Mouse (Mus musculus) stomach, embryonic 15.5 days (tissue): ENCODE measurements around the gene Pycr1. TPM values are rescaled to one million over a fixed set of nuclear protein-coding genes. Genes with fewer than 3 reads are reported as not detected.
"Not testable (repeated sequence)": the region's sequence is repeated elsewhere in the genome, so short reads cannot be mapped to it uniquely, and the experiment has no call there.

ENCODE experiments used
- ATAC-seq: fragments of 200-750 bp; cut with Nextera tagmentation; 2 replicates; pipeline ENCODE4 v1.8.0; 2017; ENCODE audit warnings: low read depth, moderate number of reproducible peaks, moderate TSS enrichment; ENCODE audit not compliant: insufficient read depth, low FRiP score
- H3K27ac ChIP-seq: fragments of 300-500 bp; sonication (generic); 2 replicates; pipeline ENCODE4 v1.5.1; 2015; ENCODE audit warnings: mild to moderate bottlenecking, inconsistent platforms
- H3K27me3 ChIP-seq: fragments of 300-500 bp; sonication (generic); replicated peaks from 2 replicates; pipeline ENCODE4 v1.6.1; 2015; ENCODE audit warnings: inconsistent platforms
- H3K36me3 ChIP-seq: fragments of 300-500 bp; sonication (generic); 2 replicates; pipeline ENCODE4 v1.6.1; 2015; ENCODE audit warnings: inconsistent platforms
- H3K4me1 ChIP-seq: fragments of 300-500 bp; sonication (generic); 2 replicates; pipeline ENCODE4 v1.6.1; 2015; ENCODE audit warnings: inconsistent platforms
- H3K4me2 ChIP-seq: fragments of 300-500 bp; sonication (generic); 2 replicates; pipeline ENCODE4 v1.6.1; 2015; ENCODE audit warnings: mild to moderate bottlenecking, inconsistent platforms
- H3K4me3 ChIP-seq: fragments of 300-500 bp; sonication (generic); replicated peaks from 2 replicates; pipeline ENCODE4 v1.5.1; 2015; ENCODE audit warnings: inconsistent platforms
- H3K9ac ChIP-seq: fragments of 300-500 bp; sonication (generic); 2 replicates; pipeline ENCODE4 v1.6.1; 2015; ENCODE audit warnings: inconsistent platforms
- H3K9me3 ChIP-seq: fragments of 300-500 bp; sonication (generic); 2 replicates; pipeline ENCODE4 v1.6.1; 2016; ENCODE audit warnings: inconsistent platforms
- WGBS: fragments of 180-500 bp; shearing (Covaris S2); methylation state at CpG from one replicate; pipeline ENCODE4 v1.1.7; 2015; 5-methylcytosine and 5-hydroxymethylcytosine counted together
- polyA plus RNA-seq: library from polyadenylated mRNA; unstranded; fragments of >200 nt; fragmentation: Nextera tagmentation; extraction: Ambion mirVana; gene quantifications from 2 replicates; pipeline ENCODE4 v1.2.1, GENCODE M21; 2015

Gene Pycr1
- polyA plus RNA-seq = 32.5 and 32.7 TPM in 2 replicates

DNA sequence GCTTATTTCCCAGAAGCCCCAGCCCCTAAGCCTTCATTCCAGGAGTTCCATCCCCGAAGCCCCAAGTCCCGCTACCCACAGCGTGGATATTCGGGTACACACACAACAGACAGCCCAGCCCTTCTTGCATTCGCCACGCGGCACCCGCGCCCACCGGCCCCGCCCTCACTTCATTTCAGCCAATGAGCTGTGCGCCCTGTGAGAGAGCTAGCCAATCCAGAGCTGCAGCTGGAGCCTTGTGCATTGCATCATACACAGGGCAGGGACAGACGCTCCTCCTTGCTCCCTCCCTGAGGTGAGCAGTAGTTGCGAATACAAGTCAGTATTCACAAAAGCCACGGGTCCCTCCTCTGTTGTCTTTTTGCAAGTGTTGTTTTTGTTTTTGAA, at the start of gene Pycr1:
Gene Pycr1, minus strand, starts transcription at position 169 of the 387 bp plus-strand sequence.
- Histone ChIP-seq H3K9me3 (no peaks in the 10 kb centered on the region), H3K4me1 (peaks cover 14% of the 10 kb centered on the region; the same call in 1 of the 2 replicates), H3K27me3 (no peaks in the 10 kb centered on the region), H3K4me3 (peak within 1 kb of the TSS; percentile 53), H3K4me2 (peak within 1 kb of the TSS; percentile 88), H3K27ac (peak within 1 kb of the TSS; percentile 27; the same call in 1 of the 2 replicates), H3K9ac (peak within 1 kb of the TSS; percentile 35; the same call in 1 of the 2 replicates), H3K36me3 (no peaks in the 10 kb centered on the region)
- WGBS = 2% methylated on average over 15 of the region's 15 CpGs
- ATAC-seq = peak; percentile 99

DNA sequence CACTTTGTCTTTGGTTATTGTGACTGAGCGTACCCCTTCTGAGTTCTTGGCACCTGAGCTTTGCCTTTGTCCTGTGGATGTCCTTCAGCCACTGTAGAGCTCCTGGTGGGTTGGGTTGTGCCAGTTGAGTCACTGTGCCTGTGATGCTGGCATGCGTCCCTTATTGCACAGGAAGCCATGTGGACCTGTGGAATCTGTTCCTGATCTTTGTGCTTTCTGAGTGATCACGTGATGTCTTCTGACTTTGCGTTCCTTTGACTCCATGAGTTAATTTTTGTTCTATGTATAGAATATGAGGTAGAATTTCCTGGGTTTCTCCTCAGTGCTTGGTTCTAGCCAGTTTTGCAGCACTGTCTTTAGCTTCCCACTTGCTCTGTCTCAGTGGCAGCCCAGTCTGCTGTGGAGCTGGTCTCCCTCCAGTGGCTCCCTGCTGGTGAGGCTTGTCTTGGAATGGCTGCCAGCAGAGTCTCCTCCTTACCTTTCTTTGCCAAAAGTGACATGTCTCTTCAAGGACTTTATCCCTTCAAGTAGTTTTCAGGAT, 49.0 kb upstream of the Pycr1 start:
- Histone ChIP-seq H3K27ac (no peak overlapping the region), H3K4me2 (no peak overlapping the region), H3K4me1 (peaks cover 7% of the 10 kb centered on the region), H3K9me3 (no peaks in the 10 kb centered on the region), H3K4me3 (no peak overlapping the region), H3K36me3 (peaks cover 22% of the 10 kb centered on the region; the same call in 1 of the 2 replicates), H3K27me3 (no peaks in the 10 kb centered on the region), H3K9ac (no peak overlapping the region)
- no peak for ATAC-seq
- 92% methylated on average over 4 of the region's 4 CpGs for WGBS

DNA sequence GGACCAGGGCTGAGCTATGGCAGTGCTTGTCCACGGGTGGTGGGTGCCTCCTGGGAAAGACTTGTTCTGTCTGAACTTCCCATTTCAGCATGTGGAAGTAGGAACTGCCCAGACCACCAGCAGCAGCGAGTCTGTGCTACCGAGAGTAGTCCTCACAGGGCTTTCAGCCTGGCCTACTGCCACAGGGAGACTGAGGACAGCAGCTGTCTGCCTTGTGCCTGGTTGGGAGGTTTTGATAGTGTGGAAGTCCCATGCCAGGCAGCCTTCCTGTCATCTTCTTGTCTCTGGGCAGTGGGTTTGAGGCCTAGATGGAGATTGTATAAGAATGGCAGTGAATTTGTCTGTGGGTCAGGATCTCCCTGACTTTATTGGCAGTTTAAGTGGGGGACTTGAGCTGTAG, 45.8 kb upstream of the Pycr1 start:
- H3K4me3 ChIP-seq = no peak overlapping the region
- H3K9ac ChIP-seq = no peak overlapping the region
- H3K4me1 ChIP-seq = peaks cover 12% of the 10 kb centered on the region; the same call in 1 of the 2 replicates
- 83% methylated on average over 3 of the region's 3 CpGs for WGBS
- H3K9me3 ChIP-seq = no peaks in the 10 kb centered on the region
- ATAC-seq = no peak
- H3K27me3 ChIP-seq = no peaks in the 10 kb centered on the region
- no peak overlapping the region for H3K27ac ChIP-seq
- H3K4me2 ChIP-seq = no peak overlapping the region
- H3K36me3 ChIP-seq = peaks cover 26% of the 10 kb centered on the region; the same call in 1 of the 2 replicates

DNA sequence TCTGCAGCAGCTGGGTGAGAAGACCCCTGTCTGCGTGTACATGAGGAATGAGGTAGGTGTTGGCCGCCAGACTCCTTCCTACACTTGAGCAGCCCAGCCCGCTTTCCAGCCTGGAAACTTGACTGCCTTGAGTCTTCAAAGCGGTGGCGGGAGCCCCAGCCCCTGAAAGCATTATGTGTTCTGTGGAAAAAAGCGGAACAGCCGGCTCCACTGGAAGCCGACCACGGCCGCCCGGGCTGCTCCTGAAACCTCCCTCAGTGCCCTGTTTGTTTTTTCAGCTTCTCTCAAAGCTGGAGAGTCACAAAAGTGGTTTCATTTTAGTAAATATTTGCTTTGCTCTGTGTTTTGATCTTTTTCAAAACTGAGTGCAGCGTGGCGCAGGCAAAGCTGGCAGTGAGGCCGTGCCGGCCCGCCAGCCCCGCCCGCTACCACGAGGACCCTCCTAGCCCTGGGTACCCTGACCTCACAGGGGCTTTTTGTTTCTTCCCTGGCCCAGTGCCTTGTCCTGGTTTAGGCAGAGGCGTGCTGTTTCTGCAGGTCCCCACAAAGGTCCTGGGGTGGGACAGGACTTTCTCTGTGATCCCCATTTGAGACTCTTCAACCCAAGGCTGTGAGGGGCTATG, 43.2 kb upstream of the Pycr1 start:
- Histone ChIP-seq H3K4me3 (no peak overlapping the region), H3K9me3 (no peaks in the 10 kb centered on the region), H3K9ac (no peak overlapping the region), H3K27me3 (no peaks in the 10 kb centered on the region), H3K36me3 (peaks cover 34% of the 10 kb centered on the region; the same call in 1 of the 2 replicates), H3K4me2 (no peak overlapping the region; the same call in 1 of the 2 replicates), H3K27ac (peak overlapping the region; percentile 81), H3K4me1 (peaks cover 12% of the 10 kb centered on the region; the same call in 1 of the 2 replicates)
- peak; percentile 63 for ATAC-seq
- 58% methylated on average over 20 of the region's 20 CpGs for WGBS

DNA sequence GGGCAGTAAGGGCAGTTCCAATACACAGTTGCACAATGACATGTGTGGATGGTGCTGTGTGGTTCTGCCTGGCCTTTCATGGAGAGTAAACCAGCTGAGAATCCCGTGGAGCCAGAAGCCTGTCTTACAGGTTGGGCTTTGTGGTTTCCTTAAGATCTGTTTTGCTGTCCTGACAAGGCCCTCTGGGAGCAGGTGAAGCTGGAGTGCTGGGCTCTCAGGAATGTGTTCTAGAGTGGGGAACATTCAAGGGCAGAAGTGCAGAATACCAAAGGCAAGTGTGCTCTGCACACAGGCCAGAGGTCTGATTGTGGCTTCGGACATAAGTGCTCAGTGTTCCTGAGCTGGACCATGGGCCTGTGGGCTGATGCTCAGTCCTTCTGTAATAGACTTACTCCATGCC, 41.1 kb upstream of the Pycr1 start:
- Histone ChIP-seq H3K36me3 (peaks cover 31% of the 10 kb centered on the region), H3K9ac (no peak overlapping the region), H3K9me3 (no peaks in the 10 kb centered on the region), H3K4me3 (no peak overlapping the region), H3K27me3 (no peaks in the 10 kb centered on the region), H3K27ac (no peak overlapping the region), H3K4me1 (peaks cover 12% of the 10 kb centered on the region; the same call in 1 of the 2 replicates), H3K4me2 (no peak overlapping the region)
- 84% methylated on average over 2 of the region's 2 CpGs for WGBS
- ATAC-seq = no peak

- Histone ChIP-seq H3K36me3 (peaks cover 26% of the 10 kb centered on the region), H3K9ac (no peak overlapping the region), H3K9me3 (no peaks in the 10 kb centered on the region), H3K27ac (no peak overlapping the region), H3K4me1 (peaks cover 12% of the 10 kb centered on the region; the same call in 1 of the 2 replicates), H3K27me3 (no peaks in the 10 kb centered on the region), H3K4me3 (no peak overlapping the region), H3K4me2 (no peak overlapping the region)
- ATAC-seq = no peak
- WGBS = 76% methylated on average over 2 of the region's 2 CpGs
Measured at GRCm38 (mm10) chr11:120684086-120684485, 40.5 kb upstream of the Pycr1 start.

GRCm38 (mm10) chr11:120683536-120683935, 40.0 kb upstream of the Pycr1 start:
- no peak overlapping the region for H3K4me3 ChIP-seq
- no peaks in the 10 kb centered on the region for H3K27me3 ChIP-seq
- no peak for ATAC-seq
- H3K9me3 ChIP-seq = no peaks in the 10 kb centered on the region
- peaks cover 12% of the 10 kb centered on the region; the same call in 1 of the 2 replicates for H3K4me1 ChIP-seq
- 87% methylated on average over 3 of the region's 3 CpGs for WGBS
- H3K27ac ChIP-seq = no peak overlapping the region
- no peak overlapping the region for H3K4me2 ChIP-seq
- H3K36me3 ChIP-seq = peaks cover 24% of the 10 kb centered on the region
- no peak overlapping the region for H3K9ac ChIP-seq

- Histone ChIP-seq H3K27me3 (no peaks in the 10 kb centered on the region), H3K4me3 (no peak overlapping the region), H3K36me3 (peaks cover 24% of the 10 kb centered on the region), H3K27ac (no peak overlapping the region), H3K4me1 (peaks cover 12% of the 10 kb centered on the region; the same call in 1 of the 2 replicates), H3K9me3 (no peaks in the 10 kb centered on the region), H3K4me2 (no peak overlapping the region), H3K9ac (no peak overlapping the region)
- no peak for ATAC-seq
- 88% methylated on average over 5 of the region's 5 CpGs for WGBS
Measured at GRCm38 (mm10) chr11:120682683-120683082, 39.1 kb upstream of the Pycr1 start.

- Histone ChIP-seq H3K9ac (no peak overlapping the region), H3K27ac (no peak overlapping the region), H3K4me1 (0 out of 2 replicates have a peak, but pooled peaks cover 3% of the 10 kb centered on the region), H3K9me3 (no peaks in the 10 kb centered on the region), H3K4me2 (no peak overlapping the region), H3K4me3 (no peak overlapping the region), H3K27me3 (no peaks in the 10 kb centered on the region), H3K36me3 (peaks cover 27% of the 10 kb centered on the region)
- WGBS = 65% methylated on average over 3 of the region's 3 CpGs
- ATAC-seq = peak; percentile 21; the same call in 1 of the 2 replicates
Measured at GRCm38 (mm10) chr11:120679909-120680308, 36.3 kb upstream of the Pycr1 start.

DNA sequence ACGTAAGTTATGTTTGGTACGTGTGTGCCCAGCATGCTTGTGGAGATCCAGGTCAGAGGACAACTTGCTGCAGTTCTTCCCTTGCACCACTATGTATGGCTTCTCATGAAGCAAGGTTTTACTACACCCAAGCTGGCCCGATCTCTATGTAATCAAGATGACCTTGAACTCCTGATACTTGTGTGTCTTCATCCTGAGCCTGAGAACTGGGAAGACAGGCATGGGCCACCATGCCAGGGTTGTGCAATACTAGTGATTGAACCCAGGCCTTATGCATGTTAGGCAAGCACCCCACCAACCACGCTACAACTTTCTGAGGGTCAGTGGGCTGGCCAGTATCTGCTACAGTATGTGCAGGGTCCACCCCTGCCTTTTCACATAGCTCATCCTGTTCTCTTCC, 33.4 kb upstream of the Pycr1 start:
- no peak overlapping the region for H3K9ac ChIP-seq
- no peak overlapping the region for H3K27ac ChIP-seq
- H3K27me3 ChIP-seq = no peaks in the 10 kb centered on the region
- H3K4me3 ChIP-seq = no peak overlapping the region
- no peak for ATAC-seq
- no peaks in the 10 kb centered on the region for H3K9me3 ChIP-seq
- H3K4me2 ChIP-seq = no peak overlapping the region
- 83% methylated on average over 4 of the region's 4 CpGs for WGBS
- peaks cover 9% of the 10 kb centered on the region; the same call in 1 of the 2 replicates for H3K4me1 ChIP-seq
- H3K36me3 ChIP-seq = peaks cover 19% of the 10 kb centered on the region

DNA sequence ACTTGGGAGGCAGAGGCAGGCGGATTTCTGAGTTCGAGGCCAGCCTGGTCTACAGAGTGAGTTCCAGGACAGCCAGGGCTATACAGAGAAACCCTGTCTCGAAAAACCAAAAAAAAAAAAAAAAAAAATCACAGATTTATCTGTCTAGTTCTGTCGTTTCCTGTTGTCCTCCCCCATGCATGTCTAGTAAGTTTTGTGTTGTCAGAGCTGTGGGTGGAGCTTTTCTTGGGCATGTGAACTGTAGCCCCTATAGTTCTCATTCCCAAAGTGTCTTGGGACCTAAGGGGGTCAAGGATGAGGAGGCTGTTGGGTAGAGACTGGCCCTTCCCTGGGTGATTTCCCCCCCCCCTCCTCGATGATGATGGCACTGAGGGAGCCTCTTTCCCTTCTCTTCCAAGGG, 32.3 kb upstream of the Pycr1 start:
- WGBS = 79% methylated on average over 5 of the region's 5 CpGs
- peaks cover 15% of the 10 kb centered on the region for H3K36me3 ChIP-seq

GRCm38 (mm10) chr11:120673594-120674122, 30.1 kb upstream of the Pycr1 start:
- H3K4me2 ChIP-seq = peak overlapping the region; percentile 82
- no peaks in the 10 kb centered on the region for H3K27me3 ChIP-seq
- peak overlapping the region; percentile 49 for H3K9ac ChIP-seq
- peaks cover 14% of the 10 kb centered on the region; the same call in 1 of the 2 replicates for H3K36me3 ChIP-seq
- H3K27ac ChIP-seq = peak overlapping the region; percentile 90
- H3K4me1 ChIP-seq = peaks cover 9% of the 10 kb centered on the region; the same call in 1 of the 2 replicates
- peak; percentile 6; the same call in 1 of the 2 replicates for ATAC-seq
- WGBS = 35% methylated on average over 12 of the region's 12 CpGs
- H3K4me3 ChIP-seq = peak overlapping the region; percentile 81
- H3K9me3 ChIP-seq = no peaks in the 10 kb centered on the region

More for the DNA sequence above, 32.3 kb upstream of the Pycr1 start:
- not testable (repeated sequence) for H3K27me3 ChIP-seq, H3K4me1 ChIP-seq, H3K4me2 ChIP-seq, ATAC-seq, H3K9me3 ChIP-seq, H3K9ac ChIP-seq, H3K27ac ChIP-seq, H3K4me3 ChIP-seq
